Mouse (Mus musculus) CD4-positive, CD25-positive, alpha-beta regulatory T cell, adult 2 months (primary cell): ENCODE measurements around the gene Dffb.
A peak's percentile ranks its signal among the peaks of the same experiment; 100 is the strongest.

Experiments
- DNase-seq: peaks from one replicate; pipeline ENCODE4 v3.0.0-alpha.2; 2012; ENCODE audit warnings: low read depth, low spot score

The Dffb gene

DNA sequence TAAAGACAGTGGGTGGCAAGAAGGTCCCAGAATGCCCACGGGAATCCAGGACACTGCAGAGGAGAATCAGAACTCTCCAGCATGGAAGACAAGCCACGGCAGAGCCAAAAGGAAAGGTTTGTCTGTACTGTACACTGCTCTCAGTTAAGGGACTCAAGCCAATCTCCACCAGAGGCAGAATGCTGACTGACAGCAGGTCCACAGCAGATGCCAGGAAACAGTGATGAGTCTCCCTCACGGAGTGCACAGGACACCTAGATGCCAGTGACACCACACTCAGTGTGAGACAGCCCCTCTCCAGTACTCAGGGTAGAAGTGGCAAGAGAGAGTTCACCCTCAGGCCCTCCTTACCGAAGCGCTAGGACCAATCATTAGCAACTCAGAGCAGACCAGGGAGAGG lies 8.3 kb downstream of the Dffb start:
- DNase-seq, result no peak

DNA sequence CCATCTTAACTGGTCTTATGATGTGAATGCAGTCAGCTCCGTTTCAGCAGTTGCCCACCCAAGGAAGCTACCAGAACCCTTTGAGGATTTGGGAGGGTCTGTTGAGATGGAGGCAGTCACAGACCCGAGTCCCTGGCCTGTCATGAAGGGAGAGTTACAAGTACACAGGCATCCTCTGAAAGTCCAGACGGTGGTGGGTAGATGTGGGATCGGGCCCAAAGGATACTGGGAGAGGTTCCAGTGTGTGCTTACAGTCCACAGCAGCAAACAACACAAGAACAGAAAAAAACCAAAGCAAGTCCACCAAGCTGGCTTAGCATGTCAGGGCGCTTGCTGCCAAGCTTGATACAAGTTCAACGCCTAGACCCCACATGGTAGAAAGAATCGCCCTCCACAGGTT lies 12.3 kb downstream of the Dffb start:
- no peak for DNase-seq

DNA sequence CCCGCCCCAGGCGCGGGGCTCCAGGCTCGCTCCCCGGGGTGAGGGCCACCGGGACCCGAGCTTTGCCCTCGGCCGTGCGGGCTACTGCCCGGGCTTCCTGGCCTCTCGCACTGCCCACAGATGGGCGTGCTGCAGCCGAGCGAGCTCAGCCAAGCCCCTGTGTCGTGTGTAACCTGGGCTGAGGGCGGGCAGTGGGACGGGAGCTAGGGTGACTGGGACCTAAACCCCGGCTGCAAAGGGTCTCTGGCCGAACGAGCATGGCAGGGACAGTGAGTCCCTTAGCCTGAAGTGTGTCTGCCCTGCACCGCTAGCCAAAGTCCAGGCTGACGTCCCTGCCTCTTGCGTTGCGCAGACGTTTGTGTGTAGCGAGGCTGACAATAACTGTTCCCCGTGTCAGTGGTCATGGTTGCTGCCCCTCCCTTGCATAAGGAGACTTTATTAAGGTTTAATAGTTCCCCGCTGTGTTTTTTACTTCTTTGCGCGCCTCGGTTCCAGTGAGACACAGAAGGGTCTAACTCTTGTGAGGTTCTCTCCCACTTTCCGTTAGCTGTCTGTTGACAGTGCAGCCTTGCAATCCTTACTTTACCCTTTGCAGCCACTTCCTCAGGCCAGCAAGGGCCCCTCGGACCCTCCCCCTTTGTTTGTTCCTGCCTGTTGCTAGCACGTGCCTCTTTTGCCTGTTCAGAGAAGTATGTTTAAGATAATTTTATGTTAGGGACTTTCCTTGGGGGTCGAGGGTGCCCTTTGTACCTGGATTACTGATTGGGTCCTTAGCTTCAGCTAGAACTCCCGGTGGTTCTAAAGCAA lies 17.3 kb downstream of the Dffb start:
- DNase-seq, result peak; percentile 20

DNA sequence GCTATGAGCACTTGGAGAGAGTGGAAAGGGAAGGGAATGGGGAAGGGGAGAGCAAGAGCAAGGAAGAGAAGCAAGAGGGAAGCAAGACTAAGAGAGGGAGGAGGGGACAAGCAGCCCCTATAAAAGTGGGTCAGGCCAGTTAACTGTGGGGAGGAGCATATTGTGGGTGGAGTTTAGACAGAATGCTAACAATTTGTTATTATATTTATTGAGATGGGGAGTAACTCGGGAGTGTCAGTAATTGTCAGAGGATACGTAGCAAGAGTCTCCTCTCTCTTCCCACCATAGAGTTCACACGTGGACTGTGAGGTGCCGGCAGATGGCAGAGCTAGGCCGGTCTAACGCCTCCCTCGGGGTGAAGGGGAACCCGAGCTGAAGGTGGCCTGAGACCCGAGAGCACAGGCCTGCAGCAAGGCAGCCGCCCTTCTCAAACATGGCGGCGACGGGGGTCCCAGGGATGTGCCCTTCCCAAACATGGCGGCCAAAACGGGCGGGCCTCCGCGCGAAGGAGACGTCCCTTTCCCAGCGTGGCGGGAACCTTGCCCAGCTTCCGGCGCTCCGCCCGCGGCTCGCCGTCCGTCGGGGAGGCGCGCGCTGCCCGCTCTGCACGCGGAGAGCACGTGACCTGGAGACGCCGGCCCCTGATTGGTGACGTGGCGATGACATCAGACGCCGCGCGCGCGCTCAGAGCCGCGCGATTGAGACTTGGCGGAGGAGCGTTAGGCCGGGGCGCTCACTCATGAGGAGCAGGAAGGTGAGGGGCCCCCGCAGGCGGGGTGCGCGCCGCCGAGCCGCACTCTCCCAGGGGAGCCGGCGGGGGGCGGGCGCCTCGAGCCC lies 18.1 kb downstream of the Dffb start, which contains the start of gene A430005L14Rik:
A430005L14Rik (plus strand) TSS at position 669 of the 837 bp plus-strand sequence.
- peak; percentile 97 for DNase-seq

DNA sequence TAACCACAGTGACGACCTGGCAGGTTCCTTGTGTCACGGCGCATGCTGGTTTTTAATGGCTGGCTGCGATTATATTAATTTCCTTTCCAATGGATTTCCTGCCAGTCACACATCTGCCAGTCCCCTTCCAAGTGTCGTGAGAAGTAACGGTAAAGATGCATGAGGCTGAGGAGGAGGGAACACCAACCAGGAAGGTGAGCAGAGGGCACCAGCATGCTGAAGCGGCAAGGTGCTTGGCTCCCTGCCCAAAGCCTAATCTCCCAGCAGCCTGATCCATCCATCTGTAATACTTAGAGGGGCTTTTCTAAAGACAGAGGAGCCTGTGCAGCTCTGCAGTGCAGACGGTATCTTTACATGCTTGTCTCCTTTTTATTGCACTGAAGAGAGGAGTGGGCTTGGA lies 19.3 kb downstream of the Dffb start:
- no peak for DNase-seq

DNA sequence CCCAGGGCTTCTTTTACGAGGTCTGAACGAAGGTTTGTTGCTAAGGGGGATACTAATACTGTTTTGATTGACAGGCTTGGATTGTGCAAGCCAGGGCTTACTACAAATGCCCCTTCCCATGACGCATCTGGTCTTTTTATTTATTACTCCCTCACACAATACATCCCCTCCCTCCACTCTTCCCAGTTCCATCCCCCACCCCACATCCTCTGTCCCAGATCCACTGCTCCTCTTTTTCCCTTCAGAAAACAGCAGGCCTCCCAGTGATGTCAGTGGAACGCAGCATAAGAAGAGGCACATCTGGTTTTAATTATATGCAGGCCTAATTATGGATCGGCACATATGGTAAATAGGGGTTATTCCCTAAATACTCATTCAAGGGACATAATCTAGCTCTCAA lies 23.2 kb downstream of the Dffb start:
- DNase-seq, result no peak

- no peak for DNase-seq
These were observed 23.8 kb downstream of the Dffb start for GRCm38 (mm10) chr4:153951150-153951549.

DNA sequence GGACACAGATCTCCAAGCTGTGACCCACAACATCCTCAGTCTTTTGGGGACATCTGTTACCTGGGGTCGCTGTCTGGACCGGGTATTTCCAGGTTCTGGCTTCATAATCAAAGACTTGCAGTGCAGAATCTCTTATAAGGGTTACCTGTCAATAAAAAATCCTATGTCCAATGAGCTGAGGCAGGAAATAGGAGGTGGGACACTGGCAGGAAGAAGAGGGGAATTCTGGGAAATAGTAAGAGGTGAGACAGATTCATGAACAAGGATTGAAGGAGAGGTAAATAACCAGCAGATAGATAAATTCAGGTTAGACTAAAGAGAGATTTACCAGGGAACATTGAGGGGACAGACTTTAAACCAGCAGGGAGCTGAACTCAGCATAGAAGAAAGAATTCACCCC lies 24.6 kb downstream of the Dffb start:
- DNase-seq, result no peak

DNA sequence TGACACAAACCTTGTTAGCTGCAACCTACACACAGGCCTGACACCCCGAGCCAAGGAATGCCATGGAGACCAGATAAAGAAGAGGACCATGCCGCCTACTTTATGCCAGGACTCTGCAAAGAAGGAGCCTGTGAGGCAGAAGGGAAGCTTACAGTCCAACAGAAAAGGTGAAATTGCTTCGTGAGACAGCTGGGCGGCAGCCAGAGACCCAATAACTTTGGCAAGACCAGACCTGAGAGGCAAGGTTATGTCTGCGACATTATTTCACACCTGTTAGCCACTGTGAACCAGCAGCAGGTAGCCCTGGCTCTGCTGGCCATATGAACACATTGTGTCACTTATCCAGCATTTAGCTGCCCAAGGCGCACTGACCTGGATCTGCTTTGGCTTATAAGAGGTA lies 29.2 kb downstream of the Dffb start:
- no peak for DNase-seq

- DNase-seq, result no peak
These were observed 30.7 kb downstream of the Dffb start for GRCm38 (mm10) chr4:153944261-153944660.

DNA sequence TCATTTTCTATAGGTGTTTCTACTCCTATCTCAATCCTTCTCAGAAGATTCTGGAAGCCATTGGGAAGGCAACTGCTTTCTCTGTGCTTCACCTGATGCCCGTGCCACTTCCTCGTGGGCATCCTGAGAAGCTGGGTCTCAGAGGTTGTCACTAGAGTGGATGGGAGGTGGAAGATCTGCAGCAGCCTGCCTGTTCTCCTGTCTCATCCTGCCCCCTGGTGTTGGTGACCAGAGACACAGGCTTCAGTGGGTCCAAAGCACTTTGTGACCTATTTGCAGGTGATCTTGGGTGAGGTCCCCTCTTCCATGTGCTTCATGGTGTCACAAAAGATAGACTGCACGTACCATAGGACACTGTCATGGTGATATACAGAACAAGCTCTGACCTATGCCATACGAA lies 31.7 kb downstream of the Dffb start:
- peak; percentile 21 for DNase-seq

GRCm38 (mm10) chr4:153929921-153930320 lies 45.0 kb downstream of the Dffb start:
- no peak for DNase-seq

GRCm38 (mm10) chr4:153929425-153929824 lies 45.5 kb downstream of the Dffb start:
- no peak for DNase-seq

DNA sequence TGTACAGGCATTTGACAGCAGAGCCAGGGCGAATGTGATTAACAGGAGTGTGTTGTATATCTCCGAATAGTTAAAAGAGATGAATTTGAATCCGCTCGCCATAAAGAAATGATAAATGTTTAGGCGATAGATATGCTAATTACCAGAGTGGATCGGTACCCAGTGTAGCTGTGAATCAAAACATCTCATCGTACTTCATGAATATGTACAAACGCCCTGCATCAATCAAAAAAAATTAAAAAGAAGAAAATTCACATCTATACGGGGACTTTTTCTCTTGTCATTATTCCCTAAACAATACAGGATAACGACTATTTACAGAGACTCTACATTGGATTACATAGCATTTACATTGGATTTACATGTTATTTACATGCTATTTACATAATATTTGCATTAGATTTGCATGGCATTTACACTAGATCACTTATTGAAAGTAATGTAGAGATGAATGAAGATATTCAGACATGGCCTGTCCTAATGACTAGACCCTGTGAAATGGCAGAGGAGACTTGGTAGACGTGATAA lies 46.1 kb downstream of the Dffb start:
- no peak for DNase-seq

- DNase-seq, result peak; percentile 12
These were observed 52.8 kb downstream of the Dffb start for GRCm38 (mm10) chr4:153922090-153922489.

DNA sequence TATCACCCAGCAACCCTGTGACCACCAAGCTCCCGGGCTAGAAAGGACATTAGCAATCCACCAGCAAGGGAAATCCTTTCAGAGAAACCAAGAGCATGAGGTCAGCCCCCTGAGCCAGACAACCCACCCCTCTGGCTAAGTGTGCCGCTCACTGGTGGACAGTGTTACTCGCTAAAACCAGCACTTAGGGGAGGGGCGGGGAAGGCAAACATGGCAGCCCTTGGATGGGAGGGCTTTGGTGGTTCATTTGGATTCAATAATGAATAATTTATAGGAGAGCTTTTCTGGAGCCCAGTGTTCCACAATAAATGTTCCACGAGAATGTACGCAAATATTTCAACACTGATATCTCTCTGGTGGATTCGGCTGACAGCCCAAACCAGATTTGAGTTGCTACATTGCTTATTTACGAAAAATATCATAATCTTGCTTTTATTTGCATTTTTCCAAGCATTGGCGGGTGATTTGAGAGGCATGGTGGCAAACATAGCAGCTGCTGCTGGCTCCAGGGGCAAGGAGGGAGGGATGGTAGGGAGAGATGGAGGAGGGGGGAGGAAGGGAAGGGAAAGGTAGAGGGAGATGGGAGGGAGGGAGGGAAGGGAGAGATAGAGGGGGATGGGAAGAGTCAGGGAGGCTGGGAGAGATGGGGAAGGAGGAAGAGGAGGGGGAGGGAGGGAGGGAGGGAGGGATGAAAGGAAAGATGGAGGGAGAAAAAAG lies 54.3 kb downstream of the Dffb start:
- no peak for DNase-seq

- DNase-seq, result no peak
These were observed 57.0 kb downstream of the Dffb start for GRCm38 (mm10) chr4:153917773-153918500.
